Mouse (Mus musculus) heart, embryonic 11.5 days (tissue): ENCODE results near the gene Shank3. TPM values are rescaled to one million over a fixed set of nuclear protein-coding genes. Genes with fewer than 3 reads are reported as not detected.

Source experiments
- ATAC-seq: fragments of 200-750 bp; cut with Nextera tagmentation; replicated peaks from 2 replicates; pipeline ENCODE4 v1.8.0; 2017; ENCODE audit warnings: moderate library complexity; ENCODE audit not compliant: insufficient number of reproducible peaks, low FRiP score, low TSS enrichment
- H3K27ac ChIP-seq: fragments of 300-500 bp; sonication (generic); 2 replicates; pipeline ENCODE4 v1.5.1; 2014; ENCODE audit warnings: mild to moderate bottlenecking, low read depth, low read length
- H3K27me3 ChIP-seq: fragments of 300-500 bp; sonication (generic); 2 replicates; pipeline ENCODE4 v1.6.1; 2014; ENCODE audit warnings: mild to moderate bottlenecking, low read length, mixed read lengths; ENCODE audit not compliant: control insufficient read depth, insufficient read depth
- H3K36me3 ChIP-seq: fragments of 300-500 bp; sonication (generic); 2 replicates; pipeline ENCODE4 v1.6.1; 2014; ENCODE audit warnings: mild to moderate bottlenecking, low read length, moderate library complexity, mixed read lengths; ENCODE audit not compliant: control insufficient read depth, insufficient read depth
- H3K4me1 ChIP-seq: fragments of 300-500 bp; sonication (generic); 2 replicates; pipeline ENCODE4 v1.6.1; 2014; ENCODE audit warnings: low read length; ENCODE audit not compliant: control insufficient read depth, insufficient read depth
- H3K4me2 ChIP-seq: fragments of 300-500 bp; sonication (generic); 2 replicates; pipeline ENCODE4 v1.6.1; 2014; ENCODE audit warnings: mild to moderate bottlenecking, moderate library complexity
- H3K4me3 ChIP-seq: fragments of 300-500 bp; sonication (generic); 2 replicates; pipeline ENCODE4 v1.5.1; 2014; ENCODE audit warnings: low read depth, low read length
- H3K9ac ChIP-seq: fragments of 300-500 bp; sonication (generic); 2 replicates; pipeline ENCODE4 v1.6.1; 2014; ENCODE audit warnings: mild to moderate bottlenecking, low read depth, low read length, moderate library complexity
- H3K9me3 ChIP-seq: fragments of 300-500 bp; sonication (generic); replicated peaks from 2 replicates; pipeline ENCODE4 v1.6.1; 2016; ENCODE audit warnings: low read length; ENCODE audit not compliant: control insufficient read depth
- WGBS: fragments of 180-500 bp; shearing (Covaris S2); extraction: QIAGEN DNeasy Blood & Tissue Kit; methylation state at CpG from one replicate; pipeline ENCODE4 v1.1.7; 2014; ENCODE audit not compliant: insufficient replicate concordance; 5-methylcytosine and 5-hydroxymethylcytosine counted together
- polyA plus RNA-seq: library from polyadenylated mRNA; unstranded; fragments of >200 nt; fragmentation: Nextera tagmentation; extraction: Ambion mirVana; gene quantifications from 2 replicates; pipeline ENCODE4 v1.2.1, GENCODE M21; 2014

Gene Shank3
- polyA plus RNA-seq, 1 experiment from 2014 or later: 2.7 TPM

GRCm38 (mm10) chr15:89530336-89530735 is 30.9 kb downstream of the Shank3 start:
- H3K4me3 ChIP-seq: no peak overlapping the region
- 11% methylated on average over 4 of the region's 4 CpGs for WGBS
- H3K9me3 ChIP-seq: no peaks in the 10 kb centered on the region
- H3K4me2 ChIP-seq: no peak overlapping the region
- no peak overlapping the region for H3K27ac ChIP-seq
- H3K36me3 ChIP-seq: no peaks in the 10 kb centered on the region
- 0 out of 2 replicates have a peak, but pooled peaks cover 4% of the 10 kb centered on the region for H3K4me1 ChIP-seq
- H3K27me3 ChIP-seq: peaks cover 21% of the 10 kb centered on the region
- no peak overlapping the region for H3K9ac ChIP-seq
- no peak for ATAC-seq

DNA sequence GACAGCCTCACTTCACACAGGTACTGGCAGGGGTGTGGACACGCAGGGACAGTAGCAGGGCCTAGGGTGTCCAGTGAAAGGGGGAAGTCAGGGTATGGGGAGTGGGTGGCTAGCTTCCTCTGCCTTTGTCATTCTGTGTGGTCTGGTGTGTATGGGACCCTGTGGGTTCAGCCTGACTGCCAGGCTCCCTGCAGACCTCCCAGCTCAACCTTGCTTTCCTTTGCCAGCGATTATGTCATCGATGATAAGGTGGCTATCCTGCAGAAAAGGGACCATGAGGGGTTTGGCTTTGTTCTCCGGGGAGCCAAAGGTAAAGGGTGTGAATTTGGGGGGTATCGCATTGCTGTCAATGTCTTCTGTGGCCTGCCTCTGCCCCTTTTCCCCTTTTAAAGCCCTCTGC is 32.0 kb downstream of the Shank3 start:
- Histone ChIP-seq H3K27ac (no peak overlapping the region), H3K9me3 (no peaks in the 10 kb centered on the region), H3K4me1 (0 out of 2 replicates have a peak, but pooled peaks cover 4% of the 10 kb centered on the region), H3K36me3 (no peaks in the 10 kb centered on the region), H3K4me2 (no peak overlapping the region), H3K9ac (no peak overlapping the region), H3K27me3 (peaks cover 17% of the 10 kb centered on the region), H3K4me3 (no peak overlapping the region)
- WGBS: 84% methylated on average over 5 of the region's 5 CpGs
- no peak for ATAC-seq

GRCm38 (mm10) chr15:89532026-89532923 is 32.9 kb downstream of the Shank3 start:
- Histone ChIP-seq H3K4me1 (0 out of 2 replicates have a peak, but pooled peaks cover 4% of the 10 kb centered on the region), H3K36me3 (no peaks in the 10 kb centered on the region), H3K27ac (no peak overlapping the region), H3K9me3 (no peaks in the 10 kb centered on the region), H3K27me3 (peaks cover 17% of the 10 kb centered on the region), H3K9ac (no peak overlapping the region), H3K4me3 (no peak overlapping the region), H3K4me2 (peak overlapping the region; percentile 16; the same call in 1 of the 2 replicates)
- 43% methylated on average over 28 of the region's 29 CpGs for WGBS
- no peak for ATAC-seq

GRCm38 (mm10) chr15:89532924-89533842 is 33.8 kb downstream of the Shank3 start:
- Histone ChIP-seq H3K27ac (no peak overlapping the region), H3K9ac (no peak overlapping the region), H3K4me3 (no peak overlapping the region), H3K36me3 (no peaks in the 10 kb centered on the region), H3K4me1 (0 out of 2 replicates have a peak, but pooled peaks cover 4% of the 10 kb centered on the region), H3K9me3 (no peaks in the 10 kb centered on the region), H3K4me2 (peak overlapping the region; percentile 16; the same call in 1 of the 2 replicates), H3K27me3 (peaks cover 17% of the 10 kb centered on the region)
- 74% methylated on average over 23 of the region's 23 CpGs for WGBS
- ATAC-seq: no peak

DNA sequence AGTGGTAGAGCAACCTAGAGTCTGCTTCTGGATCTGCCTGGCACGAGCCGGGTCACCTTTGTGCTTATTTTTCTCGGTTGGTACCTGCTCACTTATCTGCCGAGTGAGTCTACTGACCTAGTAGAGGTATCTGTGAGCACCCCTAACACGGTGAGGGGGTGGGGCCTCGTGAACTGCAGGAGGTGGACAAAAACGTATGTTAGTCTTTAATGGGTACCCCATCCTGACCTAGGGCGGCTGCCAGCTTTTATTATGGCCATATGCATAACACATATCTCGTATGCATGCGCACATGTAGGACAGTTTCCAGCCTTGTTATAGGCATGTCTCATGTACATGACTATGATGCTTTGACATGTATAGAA is 34.4 kb downstream of the Shank3 start:
- no peaks in the 10 kb centered on the region for H3K36me3 ChIP-seq
- H3K9ac ChIP-seq: no peak overlapping the region
- H3K4me2 ChIP-seq: no peak overlapping the region
- ATAC-seq: no peak
- H3K9me3 ChIP-seq: no peaks in the 10 kb centered on the region
- 0 out of 2 replicates have a peak, but pooled peaks cover 4% of the 10 kb centered on the region for H3K4me1 ChIP-seq
- WGBS: 87% methylated on average over 10 of the region's 10 CpGs
- H3K4me3 ChIP-seq: no peak overlapping the region
- no peak overlapping the region for H3K27ac ChIP-seq
- H3K27me3 ChIP-seq: peaks cover 17% of the 10 kb centered on the region

DNA sequence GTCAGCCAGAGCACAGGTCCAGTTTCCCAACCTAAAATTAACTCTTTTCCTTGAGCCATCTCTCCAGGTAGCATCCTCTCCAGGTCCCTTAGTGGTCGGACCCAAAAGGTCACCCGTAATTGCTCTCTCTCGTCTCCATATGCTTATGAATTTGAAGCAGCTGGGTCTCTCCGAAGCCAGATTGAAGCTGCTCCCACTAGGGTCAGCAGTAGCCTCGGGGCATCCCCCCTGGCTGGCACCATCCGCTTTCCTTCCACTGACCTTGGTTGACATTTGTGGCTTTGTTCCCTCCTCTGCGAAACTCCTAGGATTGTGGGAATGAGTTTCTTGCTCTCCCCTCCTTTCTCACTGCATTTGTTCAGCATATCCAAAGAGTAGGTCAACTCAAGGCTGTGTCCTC is 44.7 kb downstream of the Shank3 start:
- Histone ChIP-seq H3K27ac (no peak overlapping the region), H3K27me3 (peaks cover 22% of the 10 kb centered on the region), H3K9me3 (no peaks in the 10 kb centered on the region), H3K9ac (no peak overlapping the region), H3K36me3 (no peaks in the 10 kb centered on the region; the same call in 1 of the 2 replicates), H3K4me3 (no peak overlapping the region), H3K4me2 (no peak overlapping the region), H3K4me1 (0 out of 2 replicates have a peak, but pooled peaks cover 4% of the 10 kb centered on the region)
- 81% methylated on average over 7 of the region's 7 CpGs for WGBS
- ATAC-seq: no peak

DNA sequence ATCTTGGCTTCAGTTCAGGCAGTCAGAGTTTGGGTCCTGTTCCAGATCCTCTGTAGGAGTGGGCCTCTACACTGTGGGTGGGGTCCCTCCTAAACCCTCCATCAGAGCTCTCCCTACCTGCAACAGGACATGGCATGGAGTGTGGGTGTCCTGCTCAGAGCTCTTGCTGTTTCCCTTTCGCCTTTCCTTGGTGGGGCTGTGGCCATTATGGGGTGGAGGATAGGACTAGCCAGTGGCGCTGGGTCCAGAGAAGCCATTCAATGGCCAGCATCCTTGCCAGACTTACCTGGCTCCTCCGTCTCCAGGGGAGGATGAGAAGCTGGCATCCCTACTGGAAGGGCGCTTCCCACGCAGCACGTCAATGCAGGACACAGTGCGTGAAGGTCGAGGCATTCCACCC is 47.9 kb downstream of the Shank3 start:
- H3K27me3 ChIP-seq: peaks cover 26% of the 10 kb centered on the region
- H3K36me3 ChIP-seq: no peaks in the 10 kb centered on the region; the same call in 1 of the 2 replicates

More for the DNA sequence above, 47.9 kb downstream of the Shank3 start:
- H3K4me3 ChIP-seq: peak overlapping the region; percentile 42
- 67% methylated on average over 8 of the region's 8 CpGs for WGBS
- H3K4me1 ChIP-seq: 0 out of 2 replicates have a peak, but pooled peaks cover 4% of the 10 kb centered on the region
- peak overlapping the region; percentile 54; the same call in 1 of the 2 replicates for H3K9ac ChIP-seq
- ATAC-seq: no peak
- no peak overlapping the region for H3K27ac ChIP-seq
- H3K9me3 ChIP-seq: no peaks in the 10 kb centered on the region
- H3K4me2 ChIP-seq: peak overlapping the region; percentile 86
